Mouse (Mus musculus) natural killer cell, adult 2 months (primary cell): ENCODE measurements around the gene Spdya.
"Not testable (repeated sequence)": the region's sequence is repeated elsewhere in the genome, so short reads cannot be mapped to it uniquely, and the experiment has no call there.

Experiments
- DNase-seq, 2 experiments: peaks; one replicate each; pipeline ENCODE4 v3.0.0; 2022; ENCODE audit warnings: low spot score in 2 of 2

The Spdya gene

DNA sequence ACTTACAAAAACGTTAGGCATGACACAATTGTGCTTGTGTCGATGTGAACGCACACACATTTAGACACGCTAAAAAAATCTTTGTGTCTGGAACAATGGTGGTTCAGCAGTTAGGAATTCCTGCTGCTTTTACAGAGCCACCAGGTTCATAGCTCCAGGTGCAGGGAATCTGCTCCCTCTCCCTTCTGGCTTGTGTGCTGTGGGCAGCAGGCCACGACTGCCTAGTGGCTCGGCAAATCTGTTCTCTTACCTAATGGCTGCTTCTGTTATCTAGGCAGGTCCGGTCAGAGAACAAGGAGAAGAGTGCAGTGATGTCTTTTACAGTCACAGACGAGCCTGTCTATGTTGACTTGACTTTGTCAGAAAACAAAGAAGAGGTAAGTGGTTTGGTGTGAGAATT lies 81.5 kb downstream of the Spdya start:
- no peak for DNase-seq

DNA sequence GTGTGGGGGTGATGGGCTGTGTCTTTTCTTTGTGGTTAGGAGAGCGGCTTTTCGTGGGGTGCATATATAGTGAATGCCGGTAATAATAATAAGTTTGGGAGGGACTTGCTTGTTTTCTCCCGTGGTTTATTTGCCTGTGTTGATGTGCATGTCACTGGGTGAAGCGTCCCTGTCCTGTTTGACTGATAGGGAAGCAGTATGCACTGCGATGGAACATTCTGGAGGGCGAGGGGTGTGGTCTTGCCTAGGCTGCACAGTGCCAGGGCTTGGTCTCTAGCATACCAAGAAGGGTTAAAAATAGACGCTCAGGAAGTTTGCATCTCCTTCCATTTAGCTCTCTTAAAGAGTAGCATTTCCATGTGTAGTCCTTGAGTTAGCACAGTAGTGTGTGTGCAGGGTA lies 84.9 kb downstream of the Spdya start:
- no peak for DNase-seq

DNA sequence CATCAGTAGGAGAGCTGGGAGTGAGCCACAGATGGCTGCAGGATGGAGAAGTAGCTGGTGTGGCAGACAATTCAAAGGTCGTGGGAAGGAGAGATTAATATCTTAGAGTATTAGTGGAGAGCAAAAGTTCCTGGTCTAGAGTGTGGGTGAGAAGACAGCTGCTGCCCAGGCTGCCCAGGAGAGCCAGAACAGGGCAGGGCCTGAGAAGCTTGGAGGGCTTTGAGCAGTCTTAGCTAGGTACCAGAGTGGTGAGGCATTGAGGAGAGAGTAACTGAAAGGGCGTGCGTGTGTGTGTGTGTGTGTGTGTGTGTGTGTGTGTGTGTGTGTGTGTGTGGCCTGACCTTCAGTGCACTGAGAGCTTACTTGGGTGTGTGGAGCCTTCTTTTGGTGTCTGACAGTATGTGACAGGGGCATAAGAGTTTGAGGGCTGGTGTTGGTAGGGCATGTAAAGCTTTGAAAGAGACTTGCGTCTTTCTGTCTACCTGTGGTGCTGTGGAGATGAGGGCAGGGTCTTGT lies 85.9 kb downstream of the Spdya start:
- no peak for DNase-seq

DNA sequence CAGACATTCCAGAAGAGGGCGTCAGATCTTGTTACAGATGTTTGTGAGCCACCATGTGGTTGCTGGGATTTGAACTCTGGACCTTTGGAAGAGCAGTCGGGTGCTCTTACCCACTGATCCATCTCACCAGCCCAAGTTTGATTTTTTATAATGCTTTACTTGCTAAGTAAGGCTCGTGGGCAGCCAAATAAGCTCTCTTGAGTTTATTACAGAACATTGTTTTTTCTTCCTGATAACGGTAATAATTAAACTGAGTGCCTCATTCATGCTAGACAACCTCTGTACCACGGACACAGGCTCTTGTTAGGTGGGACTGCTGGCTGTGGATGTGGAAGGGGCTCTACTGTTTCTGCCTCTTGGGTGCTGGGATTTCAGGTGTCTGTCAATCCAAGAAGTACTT lies 87.2 kb downstream of the Spdya start:
- DNase-seq, result not testable (repeated sequence)
